Mouse (Mus musculus) adrenal gland, postnatal 36 days (tissue): Measurements from ENCODE around the gene Gak. TPM values are rescaled to one million over a fixed set of nuclear protein-coding genes. Genes with fewer than 3 reads are reported as not detected.

ENCODE experiments used
- DNase-seq, 2 experiments: peaks; one replicate each; pipeline ENCODE4 v3.0.0; 2021; ENCODE audit warnings: mixed read lengths in 1 of 2
- long read RNA-seq, 2 experiments: library from polyadenylated mRNA; stranded (forward); transcript quantifications; one replicate each; pipeline ENCODE4 v2.0.0; 2021; ENCODE audit warnings: borderline sequencing depth in 2 of 2
- total RNA-seq, 2 experiments: library from RNA; stranded (reverse); gene quantifications; 2 replicates each; pipeline ENCODE4 v1.2.3; 2021

Gene Gak
- 10 to 100 TPM; 81.2 to 82.4 TPM for total RNA-seq
- long read RNA-seq, experiment 1, partial matches to known transcripts, result 13 of 14 reads
- long read RNA-seq, experiment 1, other reads (novel, unspliced or antisense), result 1 of 14 reads
- long read RNA-seq, experiment 2, partial matches to known transcripts, result 5 of 8 reads
- long read RNA-seq, experiment 2, other reads (novel, unspliced or antisense), result 3 of 8 reads

GRCm38 (mm10) chr5:108629634-108630483, at the start of gene Gak, which contains the start of gene Tmem175:
Gene Gak (minus strand): TSS chr5:108629755.
Gene Tmem175 (plus strand): TSS chr5:108629770.
- peak; percentile 95 to 96 for DNase-seq

- no peak for DNase-seq
These were observed 48.8 kb upstream of the Gak start for GRCm38 (mm10) chr5:108678296-108678854.

- peak; percentile 48 to 72 for DNase-seq
These were observed 48.2 kb upstream of the Gak start for GRCm38 (mm10) chr5:108677605-108678295.

GRCm38 (mm10) chr5:108676772-108677498, 47.4 kb upstream of the Gak start:
- no peak for DNase-seq

GRCm38 (mm10) chr5:108675251-108675816, 45.8 kb upstream of the Gak start, which contains the start of gene Slc26a1:
Gene Slc26a1 (minus strand): TSS chr5:108675569.
- DNase-seq, result no peak

- no peak for DNase-seq
These were observed 45.1 kb upstream of the Gak start for GRCm38 (mm10) chr5:108674624-108675023.

GRCm38 (mm10) chr5:108671757-108672156, 42.2 kb upstream of the Gak start:
- no peak for DNase-seq

- DNase-seq, result peak; percentile 59 to 80
These were observed 41.2 kb upstream of the Gak start for GRCm38 (mm10) chr5:108670785-108671184.

- no peak for DNase-seq
These were observed 40.4 kb upstream of the Gak start for GRCm38 (mm10) chr5:108669986-108670385.

- DNase-seq, result peak; percentile 92 to 94
These were observed 39.7 kb upstream of the Gak start, which contains the start of gene Dgkq for GRCm38 (mm10) chr5:108668977-108669936. Gene Dgkq (minus strand): TSS chr5:108669672.

GRCm38 (mm10) chr5:108668387-108668932, 38.9 kb upstream of the Gak start:
- no peak for DNase-seq

GRCm38 (mm10) chr5:108667370-108667769, 37.8 kb upstream of the Gak start:
- no peak for DNase-seq

GRCm38 (mm10) chr5:108665066-108665465, 35.5 kb upstream of the Gak start:
- no peak for DNase-seq

- DNase-seq, result no peak
These were observed 33.2 kb upstream of the Gak start for GRCm38 (mm10) chr5:108662772-108663171.

GRCm38 (mm10) chr5:108660632-108661268, 31.2 kb upstream of the Gak start:
- DNase-seq, result peak; percentile 96 to 98

GRCm38 (mm10) chr5:108659698-108660631, 30.4 kb upstream of the Gak start, which contains the start of gene Idua:
Gene Idua (plus strand): TSS chr5:108660331.
- DNase-seq, result peak in 1 of 2 experiments; percentile 39

- no peak for DNase-seq
These were observed 29.1 kb upstream of the Gak start for GRCm38 (mm10) chr5:108658611-108659010.

- DNase-seq, result no peak
These were observed 27.9 kb upstream of the Gak start for GRCm38 (mm10) chr5:108657406-108657805.
